Mouse (Mus musculus) C2C12 (cell line): ENCODE measurements around the gene Rps29.

ENCODE experiments used
- CEBPB ChIP-seq: IDR thresholded peaks from one replicate; pipeline ENCODE4 v1.6.1; 2011; ENCODE audit warnings: low read depth, mild to moderate bottlenecking, control low read depth, moderate library complexity
- CTCF ChIP-seq: IDR thresholded peaks from one replicate; pipeline ENCODE4 v1.5.1; 2011; ENCODE audit not compliant: control insufficient read depth, insufficient read depth, insufficient read length
- MAX ChIP-seq: IDR thresholded peaks from one replicate; pipeline ENCODE4 v1.6.1; 2011; ENCODE audit warnings: mild to moderate bottlenecking, control low read depth
- MYOD1 ChIP-seq: IDR thresholded peaks from one replicate; pipeline ENCODE4 v1.6.1; 2011; ENCODE audit warnings: low read depth; ENCODE audit not compliant: control insufficient read depth, insufficient read length

GRCm38 (mm10) chr12:69197378-69198163, 38.6 kb upstream of the Rps29 start:
- peak; percentile 5 for TF ChIP-seq CTCF
- no peak for TF ChIP-seq MYOD1
- TF ChIP-seq MAX: peak; percentile 52
- no peak for TF ChIP-seq CEBPB
